Mouse (Mus musculus) hindbrain, embryonic 16.5 days (tissue): ENCODE measurements around the gene Lrrn4cl. TPM values are rescaled to one million over a fixed set of nuclear protein-coding genes. Genes with fewer than 3 reads are reported as not detected.
"Not testable (repeated sequence)": the region's sequence is repeated elsewhere in the genome, so short reads cannot be mapped to it uniquely, and the experiment has no call there.

Experiments
- ATAC-seq: fragments of 200-750 bp; cut with Nextera tagmentation; 2 replicates; pipeline ENCODE4 v1.8.0; 2017; ENCODE audit warnings: moderate TSS enrichment, moderate library complexity
- H3K27ac ChIP-seq: fragments of 300-500 bp; sonication (generic); 2 replicates; pipeline ENCODE4 v1.5.1; 2014; ENCODE audit warnings: low read depth, mild to moderate bottlenecking, control low read depth, low read length, moderate library complexity
- H3K27me3 ChIP-seq: fragments of 300-500 bp; sonication (generic); replicated peaks from 2 replicates; pipeline ENCODE4 v1.6.1; 2014; ENCODE audit warnings: low read length; ENCODE audit not compliant: control insufficient read depth, insufficient read depth
- H3K36me3 ChIP-seq: fragments of 300-500 bp; sonication (generic); 2 replicates; pipeline ENCODE4 v1.6.1; 2014; ENCODE audit warnings: mild to moderate bottlenecking, low read length, moderate library complexity, mixed read lengths; ENCODE audit not compliant: control insufficient read depth, insufficient read depth
- H3K4me1 ChIP-seq: fragments of 300-500 bp; sonication (generic); 2 replicates; pipeline ENCODE4 v1.6.1; 2014; ENCODE audit warnings: low read depth, low read length; ENCODE audit not compliant: control insufficient read depth, insufficient read depth
- H3K4me2 ChIP-seq: fragments of 300-500 bp; sonication (generic); 2 replicates; pipeline ENCODE4 v1.6.1; 2014; ENCODE audit warnings: mild to moderate bottlenecking, low read length, control low read depth, moderate library complexity
- H3K4me3 ChIP-seq: fragments of 300-500 bp; sonication (generic); 2 replicates; pipeline ENCODE4 v1.5.1; 2014; ENCODE audit warnings: mild to moderate bottlenecking, low read length, control low read depth, moderate library complexity
- H3K9ac ChIP-seq: fragments of 300-500 bp; sonication (generic); 2 replicates; pipeline ENCODE4 v1.6.1; 2014; ENCODE audit warnings: low read depth, mild to moderate bottlenecking, control low read depth, low read length, moderate library complexity
- H3K9me3 ChIP-seq: fragments of 300-500 bp; sonication (generic); 2 replicates; pipeline ENCODE4 v1.6.1; 2014; ENCODE audit warnings: mild to moderate bottlenecking, low read length, moderate library complexity; ENCODE audit not compliant: control insufficient read depth
- WGBS: fragments of 180-500 bp; shearing (Covaris S2); extraction: QIAGEN DNeasy Blood & Tissue Kit; methylation state at CpG from one replicate; pipeline ENCODE4 v1.1.7; 2014; 5-methylcytosine and 5-hydroxymethylcytosine counted together
- polyA plus RNA-seq: library from polyadenylated mRNA; unstranded; fragments of >200 nt; fragmentation: Nextera tagmentation; extraction: Ambion mirVana; gene quantifications from 2 replicates; pipeline ENCODE4 v1.2.1, GENCODE M21; 2015

Gene Lrrn4cl
- polyA plus RNA-seq, 1 experiment from 2014 or later, result 0.94 TPM

DNA sequence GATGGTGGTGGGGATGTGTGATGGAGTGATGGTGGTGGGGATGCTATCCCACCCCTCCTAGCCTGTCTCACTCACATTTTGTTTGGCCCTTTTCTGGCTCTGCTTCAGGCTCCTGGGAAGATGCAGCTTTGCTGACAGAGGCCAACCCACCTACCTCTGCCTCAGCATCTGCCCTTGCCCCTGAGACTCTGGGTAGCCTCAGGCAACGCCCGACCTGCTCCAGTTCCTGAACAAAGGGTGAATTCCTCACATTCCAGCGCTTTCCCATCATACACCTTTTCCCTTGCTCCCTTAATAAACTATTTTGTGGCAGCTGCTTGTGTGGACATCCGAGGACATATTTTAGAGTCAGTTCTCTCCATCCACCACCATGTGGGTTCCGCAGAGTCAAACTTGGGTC is 2.2 kb upstream of the Lrrn4cl start:
- Histone ChIP-seq H3K27ac (no peak overlapping the region), H3K4me1 (no peaks in the 10 kb centered on the region; the same call in 1 of the 2 replicates), H3K9ac (no peak overlapping the region), H3K4me3 (no peak overlapping the region), H3K27me3 (no peaks in the 10 kb centered on the region), H3K4me2 (no peak overlapping the region), H3K36me3 (peaks cover 16% of the 10 kb centered on the region), H3K9me3 (no peaks in the 10 kb centered on the region)
- 76% methylated on average over 5 of the region's 5 CpGs for WGBS
- ATAC-seq, result no peak

DNA sequence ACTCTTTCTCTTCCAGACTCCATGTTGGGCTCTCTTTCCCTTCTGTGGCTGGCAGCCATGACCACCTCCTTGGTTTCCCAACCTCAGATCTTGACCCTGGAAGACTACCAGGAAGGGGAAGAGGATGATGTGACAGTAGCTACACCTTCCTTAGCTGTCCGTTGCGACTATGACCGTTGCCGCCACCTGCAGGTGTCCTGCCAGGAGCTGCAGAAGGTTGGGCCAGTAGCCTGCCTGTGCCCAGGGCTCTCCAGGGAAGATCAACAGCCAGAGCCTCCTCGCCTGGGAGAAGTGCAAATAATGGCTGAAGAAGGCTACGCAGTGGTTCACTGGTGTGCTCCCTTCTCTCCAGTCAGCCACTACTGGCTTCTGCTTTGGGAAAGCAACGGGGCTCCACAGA is 1.1 kb downstream of the Lrrn4cl start:
- Histone ChIP-seq H3K27me3 (no peaks in the 10 kb centered on the region), H3K27ac (no peak overlapping the region), H3K36me3 (peaks cover 11% of the 10 kb centered on the region), H3K4me3 (no peak overlapping the region), H3K9me3 (no peaks in the 10 kb centered on the region), H3K9ac (no peak overlapping the region), H3K4me1 (no peaks in the 10 kb centered on the region), H3K4me2 (no peak overlapping the region)
- WGBS, result 57% methylated on average over 7 of the region's 7 CpGs
- no peak for ATAC-seq

DNA sequence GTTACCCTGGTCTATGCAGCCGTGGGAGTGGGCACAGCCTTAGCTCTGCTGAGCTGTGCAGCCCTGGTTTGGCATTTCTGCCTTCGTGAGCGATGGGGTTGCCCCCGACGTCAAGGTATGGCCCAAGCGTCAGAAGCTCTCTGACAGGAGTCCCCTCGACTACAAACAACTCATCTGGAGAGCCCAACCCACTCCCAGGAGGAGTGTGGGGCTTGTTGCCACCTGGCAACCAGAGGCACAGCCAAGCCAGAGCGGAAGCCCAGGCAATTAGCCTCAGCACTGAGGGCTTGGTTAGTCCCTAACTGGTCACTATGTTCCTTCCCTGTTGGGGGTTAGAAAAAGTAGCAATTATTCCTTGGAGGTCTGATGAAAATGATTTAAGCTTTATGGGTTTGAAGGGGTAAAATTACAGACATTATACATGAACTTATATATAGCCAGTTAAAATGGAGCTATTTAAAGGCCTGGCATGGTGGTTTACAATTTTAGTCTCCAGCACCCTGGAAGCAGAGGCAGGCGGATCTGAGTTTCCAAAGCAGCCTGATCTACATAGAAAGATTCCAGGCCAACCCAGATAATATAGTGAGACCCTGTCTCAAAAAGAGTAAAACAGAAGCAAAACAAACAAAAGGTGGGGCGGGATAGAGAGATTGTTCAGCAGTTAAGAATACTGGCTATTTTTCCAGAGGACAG is 1.8 kb downstream of the Lrrn4cl start:
- no peak for ATAC-seq
- Histone ChIP-seq H3K4me2 (no peak overlapping the region), H3K4me1 (no peaks in the 10 kb centered on the region), H3K9me3 (no peaks in the 10 kb centered on the region), H3K4me3 (no peak overlapping the region), H3K27me3 (no peaks in the 10 kb centered on the region), H3K36me3 (peaks cover 7% of the 10 kb centered on the region), H3K27ac (no peak overlapping the region), H3K9ac (no peak overlapping the region)
- WGBS, result 59% methylated on average over 10 of the region's 10 CpGs

DNA sequence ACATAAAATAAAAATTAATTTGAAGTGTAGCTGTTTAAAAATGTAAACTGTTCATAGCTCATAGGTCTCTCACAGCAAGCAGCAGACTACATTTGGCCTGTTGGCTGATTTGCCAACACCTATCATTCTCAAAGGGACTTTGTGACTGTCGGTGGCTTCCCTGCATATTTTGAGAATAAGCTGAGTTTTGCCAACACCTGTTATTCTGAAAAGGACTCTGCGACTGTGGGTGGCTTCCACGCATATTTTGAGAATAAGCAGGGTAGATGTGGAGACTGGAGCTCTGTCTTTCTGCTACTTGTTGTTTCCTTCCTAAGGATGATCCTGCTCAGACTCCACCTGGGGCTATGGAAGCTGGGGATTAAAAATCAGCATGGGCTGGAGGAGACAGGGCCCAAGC is 2.5 kb downstream of the Lrrn4cl start:
- no peak for ATAC-seq

DNA sequence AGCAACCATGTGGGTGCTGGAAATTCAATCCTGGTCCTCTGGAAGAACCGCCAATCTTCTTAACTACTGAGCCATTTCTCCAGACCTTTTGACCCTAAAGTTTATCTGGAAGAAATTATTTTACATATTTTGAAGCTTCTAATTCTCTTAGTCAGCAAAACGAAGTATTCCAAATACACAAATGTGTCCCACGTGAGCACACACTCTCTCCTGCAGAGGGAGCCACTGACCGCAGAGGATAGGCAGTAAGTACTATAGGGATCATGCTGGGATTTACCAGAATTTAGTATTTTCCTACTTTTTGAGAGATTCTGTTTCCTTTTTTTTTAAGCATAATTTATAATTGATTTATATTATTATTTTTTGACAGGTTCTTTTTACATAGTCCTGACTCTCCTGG is 7.1 kb downstream of the Lrrn4cl start:
- Histone ChIP-seq H3K4me2 (no peak overlapping the region), H3K4me3 (no peak overlapping the region), H3K4me1 (no peaks in the 10 kb centered on the region), H3K9ac (no peak overlapping the region), H3K9me3 (no peaks in the 10 kb centered on the region), H3K27ac (no peak overlapping the region), H3K36me3 (no peaks in the 10 kb centered on the region), H3K27me3 (no peaks in the 10 kb centered on the region)
- ATAC-seq, result no peak
- WGBS, result 39% methylated on average over 4 of the region's 4 CpGs

More for the DNA sequence above, 2.5 kb downstream of the Lrrn4cl start:
- H3K4me1 ChIP-seq, result no peaks in the 10 kb centered on the region
- no peak overlapping the region for H3K4me2 ChIP-seq
- no peak overlapping the region for H3K9ac ChIP-seq
- peaks cover 2% of the 10 kb centered on the region; the same call in 1 of the 2 replicates for H3K36me3 ChIP-seq
- H3K4me3 ChIP-seq, result no peak overlapping the region
- no peak overlapping the region for H3K27ac ChIP-seq
- WGBS, result 82% methylated on average over 3 of the region's 3 CpGs
- H3K27me3 ChIP-seq, result no peaks in the 10 kb centered on the region
- H3K9me3 ChIP-seq, result no peaks in the 10 kb centered on the region

DNA sequence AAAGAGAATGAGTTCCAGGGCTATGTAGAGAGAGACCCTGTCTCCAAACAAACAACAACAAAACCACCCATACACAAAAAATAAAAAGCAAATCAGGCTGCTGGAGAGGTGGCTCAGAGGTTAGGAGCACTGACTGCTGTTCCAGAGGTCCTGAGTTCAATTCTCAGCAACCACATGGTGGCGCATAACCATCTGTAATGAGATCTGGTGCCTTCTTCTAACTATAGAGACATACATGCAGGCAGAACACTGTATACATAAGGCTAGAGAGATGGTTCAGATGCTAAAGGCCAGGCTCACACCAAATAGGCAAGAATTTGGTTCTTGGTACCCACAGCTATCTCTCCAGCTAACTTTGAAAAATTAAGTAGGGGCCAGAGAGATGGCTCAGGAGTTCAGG is 8.4 kb downstream of the Lrrn4cl start:
- WGBS, result 15% methylated on average over 1 of the region's 1 CpGs
- no peaks in the 10 kb centered on the region for H3K4me1 ChIP-seq

DNA sequence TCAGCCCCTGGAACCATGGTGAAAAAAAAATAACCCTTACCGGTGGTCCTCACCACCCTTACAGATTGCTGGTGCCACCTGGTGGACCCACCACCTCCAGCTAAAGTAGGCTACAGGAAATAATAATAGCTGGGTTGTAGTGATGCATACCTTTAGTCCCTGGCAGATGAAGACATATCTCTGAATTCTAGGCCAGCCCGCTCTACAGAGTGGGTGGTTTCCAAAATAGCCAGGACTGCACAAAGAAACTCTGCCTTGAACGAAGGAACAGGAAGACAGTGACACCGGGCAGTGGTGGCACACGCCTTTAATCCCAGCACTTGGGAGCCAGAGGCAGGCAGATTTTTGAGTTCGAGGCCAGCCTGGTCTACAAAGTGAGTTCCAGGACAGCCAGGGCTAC is 13.7 kb downstream of the Lrrn4cl start:
- Histone ChIP-seq H3K9ac (no peak overlapping the region), H3K4me2 (no peak overlapping the region), H3K4me3 (no peak overlapping the region), H3K36me3 (no peaks in the 10 kb centered on the region), H3K4me1 (no peaks in the 10 kb centered on the region), H3K27ac (no peak overlapping the region), H3K27me3 (no peaks in the 10 kb centered on the region), H3K9me3 (no peaks in the 10 kb centered on the region)
- 85% methylated on average over 6 of the region's 6 CpGs for WGBS
- ATAC-seq, result no peak

More for the DNA sequence above, 8.4 kb downstream of the Lrrn4cl start:
- H3K9ac ChIP-seq, result no peak overlapping the region
- ATAC-seq, result no peak
- no peak overlapping the region for H3K27ac ChIP-seq
- no peaks in the 10 kb centered on the region for H3K36me3 ChIP-seq
- no peak overlapping the region for H3K4me3 ChIP-seq
- no peaks in the 10 kb centered on the region for H3K27me3 ChIP-seq
- H3K4me2 ChIP-seq, result no peak overlapping the region
- no peaks in the 10 kb centered on the region for H3K9me3 ChIP-seq

DNA sequence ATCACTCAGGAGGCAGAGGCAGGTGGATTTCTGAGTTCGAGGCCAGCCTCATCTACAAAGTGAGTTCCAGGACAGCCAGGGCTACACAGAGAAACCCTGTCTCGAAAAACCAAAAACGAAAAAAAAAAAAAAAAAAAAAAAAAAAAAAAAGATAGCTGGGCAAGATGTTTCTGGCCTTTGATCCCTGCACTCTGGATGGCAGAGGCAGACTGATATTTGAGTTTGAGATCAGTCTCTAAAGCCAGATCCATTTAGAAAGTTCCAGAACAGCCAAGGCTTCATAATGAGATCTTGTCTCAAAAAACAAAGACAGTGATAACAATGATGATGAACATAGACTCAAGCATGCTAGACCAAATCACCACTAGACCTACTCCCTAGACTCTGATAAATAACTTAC is 19.8 kb downstream of the Lrrn4cl start:
- not testable (repeated sequence) for ATAC-seq, H3K27ac ChIP-seq, H3K9ac ChIP-seq, H3K4me3 ChIP-seq, H3K9me3 ChIP-seq, H3K27me3 ChIP-seq
- Histone ChIP-seq H3K36me3 (peaks cover 18% of the 10 kb centered on the region), H3K4me1 (peaks cover 11% of the 10 kb centered on the region), H3K4me2 (peak overlapping the region; percentile 62)
- 87% methylated on average over 3 of the region's 3 CpGs for WGBS

DNA sequence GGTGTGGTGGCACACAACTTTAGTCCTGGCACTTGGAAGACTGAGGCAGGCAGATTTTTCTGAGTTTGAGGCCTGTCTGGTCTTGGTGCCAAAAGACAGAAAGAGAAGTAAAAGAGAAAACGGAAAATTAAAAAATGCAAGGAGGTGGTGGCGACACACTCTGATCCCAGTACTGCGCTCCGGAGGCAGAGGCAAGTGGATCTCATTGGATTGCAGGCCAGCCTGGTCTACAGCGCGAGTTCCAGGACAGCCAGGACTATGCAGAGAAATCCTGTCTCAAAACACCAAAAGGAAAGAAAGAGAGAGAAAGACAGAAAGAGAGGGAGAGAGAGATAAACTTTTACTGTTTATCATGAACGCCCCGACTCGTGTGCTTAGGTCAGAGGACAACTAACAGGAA is 20.3 kb downstream of the Lrrn4cl start:
- peak overlapping the region; percentile 75 for H3K4me3 ChIP-seq
- peak overlapping the region; percentile 76; the same call in 1 of the 2 replicates for H3K27ac ChIP-seq
- H3K4me2 ChIP-seq, result peak overlapping the region; percentile 62
- H3K4me1 ChIP-seq, result peaks cover 11% of the 10 kb centered on the region
- peak overlapping the region; percentile 66 for H3K9ac ChIP-seq
- 58% methylated on average over 9 of the region's 9 CpGs for WGBS
- ATAC-seq, result peak; percentile 41
- H3K9me3 ChIP-seq, result no peaks in the 10 kb centered on the region
- H3K27me3 ChIP-seq, result no peaks in the 10 kb centered on the region
- H3K36me3 ChIP-seq, result peaks cover 22% of the 10 kb centered on the region
